Mouse (Mus musculus) MEL (cell line): ENCODE measurements at regions not wholly inside any gene's neighbourhood (a gene's known extent, or its start where the extent isn't known, plus 50 kb on each side); places are given as distances from the start of the nearest gene placed in this dataset.

ENCODE experiments used
- DNase-seq: peaks from one replicate; pipeline ENCODE4 v3.0.0; 2011; ENCODE audit warnings: low read depth, low spot score
- H3K27ac ChIP-seq: 2 replicates; pipeline ENCODE4 v1.5.1; 2012; ENCODE audit warnings: low read depth, mild to moderate bottlenecking, control low read depth, low read length, moderate library complexity; ENCODE audit not compliant: control insufficient read depth
- H3K27me3 ChIP-seq, 2 experiments: fragments of 150-350 bp in 1 of 2; sonication (generic) in 1 of 2; 2 replicates each; pipeline ENCODE4 v1.6.1; 2012; ENCODE audit warnings: low read length in 2 of 2, mild to moderate bottlenecking in 2 of 2, improper control_type of control experiment in 1 of 2, moderate library complexity in 1 of 2; ENCODE audit not compliant: insufficient read depth in 2 of 2, control insufficient read depth in 1 of 2
- H3K36me3 ChIP-seq, 2 experiments: 2 replicates each; pipeline ENCODE4 v1.6.1; 2012 to 2014; ENCODE audit warnings: low read length in 2 of 2, improper control_type of control experiment in 1 of 2, inconsistent platforms in 1 of 2, mild to moderate bottlenecking in 1 of 2; ENCODE audit not compliant: insufficient read depth in 2 of 2, control insufficient read depth in 1 of 2
- H3K4me1 ChIP-seq, 2 experiments: fragments of 150-350 bp in 1 of 2; sonication (generic) in 1 of 2; 2 replicates each; pipeline ENCODE4 v1.6.1; 2012; ENCODE audit warnings: low read length in 2 of 2, improper control_type of control experiment in 1 of 2, mild to moderate bottlenecking in 1 of 2; ENCODE audit not compliant: insufficient read depth in 2 of 2, control insufficient read depth in 1 of 2
- H3K4me3 ChIP-seq, 2 experiments: fragments of 150-350 bp in 1 of 2; sonication (generic) in 1 of 2; 2 replicates each; pipeline ENCODE4 v1.5.1; 2012; ENCODE audit warnings: low read depth in 2 of 2, low read length in 2 of 2, mild to moderate bottlenecking in 2 of 2, moderate library complexity in 2 of 2, control low read depth in 1 of 2, improper control_type of control experiment in 1 of 2; ENCODE audit not compliant: control insufficient read depth in 1 of 2, insufficient read depth in 1 of 2
- H3K79me2 ChIP-seq: 2 replicates; pipeline ENCODE4 v1.6.1; 2012; ENCODE audit warnings: mild to moderate bottlenecking, low read length, moderate library complexity; ENCODE audit not compliant: control insufficient read depth, poor library complexity, insufficient read depth
- H3K9ac ChIP-seq: 2 replicates; pipeline ENCODE4 v1.6.1; 2012; ENCODE audit warnings: low read depth, mild to moderate bottlenecking, control low read depth, low read length, moderate library complexity; ENCODE audit not compliant: control insufficient read depth, poor library complexity, severe bottlenecking
- H3K9me3 ChIP-seq: fragments of 150-350 bp; sonication (generic); replicated peaks from 2 replicates; pipeline ENCODE4 v1.6.1; 2012; ENCODE audit warnings: mild to moderate bottlenecking, low read length, improper control_type of control experiment, moderate library complexity; ENCODE audit not compliant: insufficient read depth
- BHLHE40 ChIP-seq: IDR thresholded peaks from 2 replicates; pipeline ENCODE4 v1.6.1; 2012; ENCODE audit warnings: low read depth, mild to moderate bottlenecking, inconsistent platforms, low read length, improper control_type of control experiment, borderline replicate concordance
- CHD1 ChIP-seq: IDR thresholded peaks from 2 replicates; pipeline ENCODE4 v1.6.1; 2012; ENCODE audit warnings: low read depth, mild to moderate bottlenecking, inconsistent platforms, low read length, improper control_type of control experiment
- CHD2 ChIP-seq: IDR thresholded peaks from 2 replicates; pipeline ENCODE4 v1.6.1; 2011; ENCODE audit warnings: low read length, improper control_type of control experiment
- GABPA ChIP-seq: IDR thresholded peaks from 2 replicates; pipeline ENCODE4 v1.6.1; 2012; ENCODE audit warnings: low read depth, mild to moderate bottlenecking, inconsistent platforms, low read length, improper control_type of control experiment, moderate library complexity
- GATA1 ChIP-seq: IDR thresholded peaks from 2 replicates; pipeline ENCODE4 v1.6.1; 2011; ENCODE audit warnings: low read depth, low read length, improper control_type of control experiment
- KAT2A ChIP-seq: conservative IDR thresholded peaks from 2 replicates; pipeline ENCODE4 v1.6.1; 2012; ENCODE audit warnings: low read depth, low read length, improper control_type of control experiment, inconsistent platforms
- MAFK ChIP-seq: IDR thresholded peaks from 2 replicates; pipeline ENCODE4 v1.6.1; 2011; ENCODE audit warnings: low read depth, mild to moderate bottlenecking, low read length, improper control_type of control experiment, borderline replicate concordance
- MAX ChIP-seq: IDR thresholded peaks from 2 replicates; pipeline ENCODE4 v1.6.1; 2011; ENCODE audit warnings: low read length, improper control_type of control experiment
- MEF2A ChIP-seq: IDR thresholded peaks from 2 replicates; pipeline ENCODE4 v1.6.1; 2014; ENCODE audit warnings: low read depth, mild to moderate bottlenecking, inconsistent platforms, low read length, improper control_type of control experiment; ENCODE audit not compliant: poor library complexity, insufficient replicate concordance, severe bottlenecking; ENCODE audit errors: extremely low read depth
- NELFE ChIP-seq: IDR thresholded peaks from 2 replicates; pipeline ENCODE4 v1.6.1; 2011; ENCODE audit warnings: low read depth, low read length, improper control_type of control experiment
- NRF1 ChIP-seq: IDR thresholded peaks from 2 replicates; pipeline ENCODE4 v1.6.1; 2014; ENCODE audit warnings: low read depth, mild to moderate bottlenecking, inconsistent platforms, low read length, improper control_type of control experiment, moderate library complexity; ENCODE audit not compliant: poor library complexity, insufficient read depth, severe bottlenecking
- POLR2AphosphoS5 ChIP-seq: IDR thresholded peaks from 2 replicates; pipeline ENCODE4 v1.6.1; 2012; ENCODE audit warnings: low read depth, borderline replicate concordance, mild to moderate bottlenecking, inconsistent platforms, low read length, moderate library complexity, mixed read lengths
- RAD21 ChIP-seq: IDR thresholded peaks from 2 replicates; pipeline ENCODE4 v1.6.1; 2011; ENCODE audit warnings: mild to moderate bottlenecking, low read depth, low read length, improper control_type of control experiment
- SIN3A ChIP-seq: IDR thresholded peaks from 2 replicates; pipeline ENCODE4 v1.6.1; 2012; ENCODE audit warnings: low read length, improper control_type of control experiment, inconsistent platforms
- TBP ChIP-seq: IDR thresholded peaks from 2 replicates; pipeline ENCODE4 v1.8.0; 2011; ENCODE audit warnings: low read depth, low read length, improper control_type of control experiment
- UBTF ChIP-seq: IDR thresholded peaks from 2 replicates; pipeline ENCODE4 v1.6.1; 2012; ENCODE audit warnings: low read depth, mild to moderate bottlenecking, inconsistent platforms, low read length, improper control_type of control experiment, moderate library complexity, borderline replicate concordance; ENCODE audit not compliant: insufficient read depth
- USF1 ChIP-seq: IDR thresholded peaks from 2 replicates; pipeline ENCODE4 v1.6.1; 2014; ENCODE audit warnings: low read depth, mild to moderate bottlenecking, inconsistent platforms, low read length, improper control_type of control experiment, moderate library complexity
- USF2 ChIP-seq, 2 experiments: IDR thresholded peaks; 2 replicates each; pipeline ENCODE4 v1.6.1; 2011 to 2012; ENCODE audit warnings: improper control_type of control experiment in 2 of 2, low read length in 2 of 2, borderline replicate concordance in 1 of 2, inconsistent platforms in 1 of 2, low read depth in 1 of 2, mild to moderate bottlenecking in 1 of 2; ENCODE audit not compliant: insufficient read depth in 1 of 2
- ZC3H11A ChIP-seq: IDR thresholded peaks from 2 replicates; pipeline ENCODE4 v1.6.1; 2012; ENCODE audit warnings: low read depth, mild to moderate bottlenecking, inconsistent platforms, low read length, improper control_type of control experiment
- ZKSCAN1 ChIP-seq: IDR thresholded peaks from 2 replicates; pipeline ENCODE4 v1.6.1; 2012; ENCODE audit warnings: low read depth, mild to moderate bottlenecking, inconsistent platforms, low read length, improper control_type of control experiment, moderate library complexity

DNA sequence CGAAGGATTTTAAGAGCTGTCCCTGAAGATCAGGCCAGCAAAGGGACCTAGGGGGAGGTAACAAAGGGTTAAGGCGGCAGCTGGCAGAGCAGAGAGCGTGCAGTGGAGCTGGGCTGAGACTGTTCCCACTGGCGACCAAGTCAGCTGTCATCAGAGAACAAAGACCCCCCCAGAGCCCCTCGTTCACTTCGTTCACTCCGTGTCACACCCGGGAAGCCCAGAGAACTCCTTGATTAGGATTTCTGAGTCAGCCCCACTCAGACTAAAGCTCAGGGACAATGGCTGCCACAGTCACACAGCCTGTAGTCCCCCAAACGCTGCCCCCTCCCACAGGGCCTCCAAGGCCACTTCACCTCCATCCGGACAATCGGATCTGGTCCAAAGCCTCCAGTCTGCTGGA lies 78.8 kb downstream of the Sox9 start:
- TF ChIP-seq TBP, result no peak
- TF ChIP-seq GATA1, result no peak
- no peak for TF ChIP-seq UBTF
- no peak for TF ChIP-seq USF1
- TF ChIP-seq ZC3H11A, result no peak
- TF ChIP-seq MAX, result no peak
- no peak for TF ChIP-seq POLR2AphosphoS5
- TF ChIP-seq BHLHE40, result no peak
- no peak for TF ChIP-seq NRF1
- TF ChIP-seq USF2 (IDR thresholded peaks at IDR 0.05; ENCODE audit: borderline replicate concordance in 1 of 2, insufficient read depth in 1 of 2, low read depth in 1 of 2, low read length in 2 of 2), result no peak
- TF ChIP-seq KAT2A, result no peak
- TF ChIP-seq MEF2A, result no peak
- TF ChIP-seq ZKSCAN1, result no peak
- TF ChIP-seq CHD2, result no peak
- TF ChIP-seq GABPA, result no peak
- no peak for TF ChIP-seq SIN3A
- TF ChIP-seq MAFK, result no peak
- H3K9me3 ChIP-seq, result no peaks in the 10 kb centered on the region
- no peaks in the 10 kb centered on the region for H3K36me3 ChIP-seq
- H3K27me3 ChIP-seq, result no peaks in the 10 kb centered on the region
- no peaks in the 10 kb centered on the region for H3K4me1 ChIP-seq
- H3K9ac ChIP-seq, result no peak overlapping the region
- H3K4me3 ChIP-seq, result no peak overlapping the region
- no peak overlapping the region for H3K27ac ChIP-seq
- no peak for DNase-seq
- no peaks in the 10 kb centered on the region for H3K79me2 ChIP-seq

DNA sequence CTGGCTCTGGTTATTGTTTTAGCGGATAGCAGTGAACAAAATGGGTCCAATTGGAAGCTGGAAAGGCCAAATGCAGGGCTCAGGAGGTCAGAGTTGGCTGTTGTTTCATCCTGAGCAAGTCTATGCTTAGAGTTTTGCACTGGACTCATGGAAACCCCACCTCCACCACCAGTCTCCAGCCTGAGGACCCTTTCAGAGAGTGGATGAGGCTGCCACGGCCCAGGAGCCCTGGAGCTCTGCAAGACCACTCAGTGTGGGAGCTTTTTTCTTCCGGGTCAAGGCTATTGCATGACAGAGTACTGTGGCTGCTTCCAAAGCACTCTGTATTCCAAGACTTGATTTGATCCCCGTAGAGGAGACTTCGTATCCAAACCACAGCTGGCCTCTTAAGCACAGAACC lies 79.2 kb downstream of the Sox9 start:
- Histone ChIP-seq H3K79me2 (no peaks in the 10 kb centered on the region), H3K4me1 (no peaks in the 10 kb centered on the region), H3K27ac (no peak overlapping the region), H3K27me3 (no peaks in the 10 kb centered on the region), H3K36me3 (no peaks in the 10 kb centered on the region)
- no peak for TF ChIP-seq RAD21
- no peak for TF ChIP-seq CHD1
- no peak for TF ChIP-seq BHLHE40
- TF ChIP-seq NELFE, result no peak
- no peak for TF ChIP-seq GATA1
- TF ChIP-seq MAX, result no peak
- TF ChIP-seq CHD2, result no peak
- TF ChIP-seq, all 39 proteins: peak for 0
- Histone ChIP-seq H3K9me3 (no peaks in the 10 kb centered on the region), H3K4me3 (no peak overlapping the region), H3K9ac (no peak overlapping the region)
- no peak for DNase-seq
